Mouse (Mus musculus) splenic B cell, adult 2 months (primary cell): ENCODE results near the gene Stn1.
A peak's percentile ranks its signal among the peaks of the same experiment; 100 is the strongest.

Experiments
- DNase-seq: peaks from one replicate; pipeline ENCODE4 v3.0.0-alpha.2; 2011; ENCODE audit warnings: low read depth, low spot score
- H3K27me3 ChIP-seq: 2 replicates; pipeline ENCODE4 v1.6.1; 2012; ENCODE audit warnings: mild to moderate bottlenecking, low read length, moderate library complexity, mixed read lengths; ENCODE audit not compliant: control insufficient read depth, poor library complexity, insufficient read depth, severe bottlenecking
- H3K36me3 ChIP-seq: 2 replicates; pipeline ENCODE4 v1.6.1; 2012; ENCODE audit warnings: mild to moderate bottlenecking, low read length, moderate library complexity, mixed read lengths; ENCODE audit not compliant: control insufficient read depth, poor library complexity, insufficient read depth, severe bottlenecking

The Stn1 gene

DNA sequence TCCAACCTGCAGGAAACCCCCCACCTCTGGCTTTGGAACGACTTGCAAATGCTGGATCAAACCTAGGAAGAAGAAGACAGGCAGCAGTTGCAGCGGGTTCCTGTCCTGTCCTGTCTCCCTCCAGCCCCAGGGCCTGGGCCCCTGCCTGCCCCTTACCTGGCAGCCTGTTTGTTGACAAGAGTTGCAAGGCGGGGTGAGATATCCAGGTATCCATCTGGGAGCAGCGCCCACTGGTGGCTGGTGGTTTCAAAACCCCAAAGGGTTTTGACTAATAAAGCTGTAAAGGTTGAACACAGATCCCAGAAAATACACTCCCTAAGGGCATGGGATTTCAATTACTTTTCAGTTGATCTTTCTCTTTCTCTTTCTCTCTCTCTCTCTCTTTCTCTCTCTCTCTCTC lies 49.1 kb downstream of the Stn1 start:
- H3K27me3 ChIP-seq, result no peaks in the 10 kb centered on the region
- DNase-seq, result peak; percentile 62
- no peaks in the 10 kb centered on the region for H3K36me3 ChIP-seq

DNA sequence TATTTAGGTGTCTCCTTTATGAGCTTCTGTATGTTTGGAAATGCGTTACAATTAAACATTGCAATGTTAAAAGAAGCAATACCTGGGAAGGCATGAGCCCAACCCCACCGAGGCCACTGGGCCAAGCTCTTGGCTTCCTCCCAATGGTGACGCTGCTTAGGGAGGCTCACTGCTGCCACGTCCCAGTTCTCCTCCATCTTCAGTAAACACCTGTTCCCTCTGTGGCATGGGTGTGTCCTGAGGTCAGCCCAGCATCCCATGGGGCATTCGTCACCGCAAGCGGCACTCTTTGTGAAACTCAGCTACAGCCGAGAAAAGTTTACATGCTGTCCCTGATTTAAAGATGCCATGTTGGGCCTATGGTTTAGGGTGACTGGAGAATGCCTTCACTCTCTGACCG lies 49.7 kb downstream of the Stn1 start:
- DNase-seq, result no peak
- H3K27me3 ChIP-seq, result no peaks in the 10 kb centered on the region

DNA sequence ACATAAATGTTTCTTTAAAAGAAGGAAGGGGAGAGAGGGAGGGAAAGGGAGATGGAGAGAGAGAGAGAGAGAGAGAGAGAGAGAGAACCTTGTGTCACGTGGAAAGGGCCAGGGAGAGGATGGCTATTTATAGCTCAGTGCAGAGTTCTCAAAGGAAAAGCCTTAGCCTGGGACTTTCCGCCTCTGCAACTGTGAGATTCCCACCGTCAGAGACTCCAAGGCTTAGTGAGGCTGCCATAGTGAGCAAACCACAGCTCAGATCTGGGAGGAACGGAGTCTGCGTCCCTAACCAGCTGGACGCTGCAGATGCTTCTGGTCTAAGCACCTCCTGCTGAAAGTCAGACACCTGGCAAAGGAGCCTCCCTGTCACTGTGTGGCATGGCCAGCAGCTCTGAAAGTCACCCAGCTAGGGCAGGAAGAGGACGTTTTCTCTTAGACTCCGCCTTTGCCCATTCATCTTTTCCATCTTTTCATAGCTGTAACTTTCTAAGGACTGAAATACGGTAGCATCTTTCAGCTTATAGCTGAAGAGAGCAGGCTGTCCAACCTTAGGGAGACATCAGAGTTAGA lies 51.2 kb downstream of the Stn1 start:
- Histone ChIP-seq H3K27me3 (no peaks in the 10 kb centered on the region), H3K36me3 (no peaks in the 10 kb centered on the region)
- DNase-seq, result no peak

More for the DNA sequence above, 49.7 kb downstream of the Stn1 start:
- no peaks in the 10 kb centered on the region for H3K36me3 ChIP-seq

DNA sequence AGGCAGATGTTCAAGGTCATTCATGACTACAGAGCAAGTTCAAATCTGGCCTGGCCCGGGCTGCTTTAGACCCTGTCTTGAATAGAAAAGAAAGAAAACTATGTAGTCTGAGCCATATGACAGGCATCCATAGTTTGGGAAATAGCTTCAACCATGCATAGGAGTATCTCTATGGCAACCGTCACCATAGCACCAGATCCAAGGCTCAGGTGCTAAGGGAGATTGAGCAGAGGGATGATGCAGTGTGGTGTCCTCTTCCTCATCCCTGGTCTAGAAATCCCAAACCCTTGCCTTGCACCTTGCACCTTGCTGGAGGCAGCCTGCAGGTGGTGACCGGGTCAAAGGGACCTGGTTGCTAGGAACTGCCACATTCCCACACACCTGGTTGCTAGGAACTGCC lies 53.2 kb downstream of the Stn1 start:
- H3K27me3 ChIP-seq, result no peaks in the 10 kb centered on the region
- no peaks in the 10 kb centered on the region for H3K36me3 ChIP-seq
- DNase-seq, result no peak

DNA sequence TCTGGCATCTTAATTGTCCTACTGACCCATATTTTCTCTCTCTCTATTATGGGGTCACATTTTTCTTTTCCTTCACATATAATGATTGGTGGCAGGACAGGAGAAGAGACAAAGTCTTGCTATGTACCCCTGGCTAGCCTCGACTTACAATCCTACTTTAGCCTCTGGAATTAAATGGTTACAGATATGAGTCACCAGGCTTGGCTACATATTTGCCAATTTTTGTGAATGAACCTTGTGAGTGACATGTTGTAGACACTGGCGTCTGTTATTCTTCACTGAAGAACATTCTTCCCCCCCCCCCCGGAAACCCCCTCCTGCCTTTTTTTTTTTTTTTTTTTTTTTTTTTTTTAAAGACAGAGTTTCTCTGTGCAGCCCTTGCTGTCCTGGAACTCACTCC lies 54.0 kb downstream of the Stn1 start:
- H3K27me3 ChIP-seq, result no peaks in the 10 kb centered on the region
- no peaks in the 10 kb centered on the region for H3K36me3 ChIP-seq
- no peak for DNase-seq

DNA sequence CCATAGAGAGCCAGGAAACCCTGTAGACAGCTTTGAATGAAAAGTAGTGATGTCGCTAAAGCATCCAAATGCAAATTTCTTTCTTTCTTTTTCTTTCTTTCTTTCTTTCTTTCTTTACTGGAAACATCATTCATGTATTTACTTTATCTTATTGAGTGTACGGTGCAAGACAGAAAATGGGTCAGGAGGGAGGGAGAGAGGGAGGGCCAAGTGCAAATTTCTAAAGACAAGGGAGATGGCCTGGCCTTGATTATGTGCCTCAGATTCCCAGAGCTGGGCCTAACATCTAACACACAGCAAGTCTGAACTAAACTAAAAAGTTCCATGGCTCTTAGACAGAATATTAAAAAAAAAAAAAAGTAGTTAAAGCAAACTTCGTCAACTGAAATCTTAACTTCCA lies 63.9 kb downstream of the Stn1 start:
- no peaks in the 10 kb centered on the region for H3K27me3 ChIP-seq

DNA sequence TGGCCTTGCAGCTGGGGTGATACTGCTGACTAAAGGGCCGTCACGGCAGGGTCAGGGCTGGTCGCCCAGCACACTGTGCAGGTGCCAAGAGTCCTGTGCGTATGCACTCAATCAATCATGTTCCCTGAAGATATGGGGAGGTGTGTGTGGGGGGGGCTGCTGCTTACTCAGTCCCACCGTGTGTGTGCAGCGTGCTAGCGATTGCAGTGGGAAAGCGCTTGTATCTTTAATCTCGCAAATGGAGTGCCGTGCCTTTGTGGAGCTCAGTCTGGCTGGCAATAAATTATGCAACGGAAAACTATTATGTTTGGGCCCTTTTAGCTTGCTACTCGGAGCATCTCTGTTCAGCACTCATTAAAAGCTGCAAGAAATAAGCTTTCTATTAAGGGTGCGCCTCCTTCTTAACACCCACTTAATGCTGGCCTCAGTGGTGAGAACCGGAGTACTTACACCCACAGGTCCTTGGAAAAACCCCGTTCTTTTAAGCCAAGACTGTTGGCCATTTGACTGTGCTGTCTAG lies 64.4 kb downstream of the Stn1 start:
- Histone ChIP-seq H3K27me3 (no peaks in the 10 kb centered on the region), H3K36me3 (no peaks in the 10 kb centered on the region)
- no peak for DNase-seq

More for the DNA sequence above, 63.9 kb downstream of the Stn1 start:
- DNase-seq, result no peak
- H3K36me3 ChIP-seq, result no peaks in the 10 kb centered on the region

DNA sequence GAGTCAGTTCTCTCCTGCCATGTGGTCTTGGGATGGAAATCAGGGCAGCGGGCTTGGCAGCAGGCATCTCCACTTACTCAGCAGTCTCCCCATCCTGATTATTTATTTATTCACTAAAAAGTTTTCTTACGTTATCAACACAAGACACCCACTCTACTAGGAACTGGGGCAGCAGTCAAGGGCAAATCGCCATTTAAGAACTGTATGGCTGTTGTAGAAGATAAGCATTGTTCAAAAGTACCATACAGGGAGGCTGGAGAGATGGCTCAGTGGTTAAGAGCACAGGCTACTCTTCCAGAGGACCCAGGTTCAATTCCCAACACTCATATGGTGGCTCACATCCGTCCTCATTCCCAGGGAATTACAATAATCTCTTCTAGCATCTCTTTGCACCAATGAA lies 65.5 kb downstream of the Stn1 start:
- no peak for DNase-seq
- Histone ChIP-seq H3K27me3 (no peaks in the 10 kb centered on the region), H3K36me3 (no peaks in the 10 kb centered on the region)

DNA sequence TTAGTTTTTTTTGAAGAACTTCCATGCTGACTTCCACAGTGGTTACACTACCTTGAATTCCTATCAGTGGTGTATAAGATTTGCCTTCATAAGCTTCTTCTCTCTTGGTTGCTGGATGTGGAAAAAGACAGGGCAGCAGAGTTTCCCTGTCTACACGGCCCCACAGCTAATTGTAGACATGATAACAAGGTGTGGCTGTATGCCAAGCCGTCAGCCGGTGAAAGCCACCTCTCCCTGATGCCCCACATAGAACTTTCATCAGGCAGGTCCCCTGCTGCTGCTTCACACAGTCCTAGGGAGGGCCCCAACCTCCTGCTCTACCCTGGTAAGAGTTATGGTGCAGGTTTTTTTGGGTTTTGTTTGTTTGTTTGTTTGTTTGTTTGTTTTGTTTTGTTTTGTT lies 68.6 kb downstream of the Stn1 start:
- no peaks in the 10 kb centered on the region for H3K36me3 ChIP-seq
- no peak for DNase-seq
- no peaks in the 10 kb centered on the region for H3K27me3 ChIP-seq

DNA sequence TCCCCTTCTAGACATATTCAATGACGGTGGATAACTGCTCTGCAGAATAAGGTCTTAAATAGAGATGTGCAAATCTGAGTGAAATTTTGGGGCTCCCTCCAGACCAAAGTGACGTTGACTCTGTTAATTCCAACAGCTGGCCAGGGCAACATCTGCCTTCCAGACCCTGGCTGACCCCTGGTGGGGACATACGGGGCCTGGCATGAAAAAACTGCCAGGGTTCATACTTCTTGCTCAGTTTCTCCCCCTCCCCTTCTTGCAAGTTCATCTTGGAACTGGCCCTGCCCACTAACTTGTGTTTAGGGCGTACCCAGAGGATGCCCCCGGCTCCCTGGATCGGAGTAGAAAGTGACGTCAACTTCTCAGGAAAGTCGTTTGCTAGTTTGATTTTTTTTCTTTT lies 70.5 kb downstream of the Stn1 start:
- no peaks in the 10 kb centered on the region for H3K27me3 ChIP-seq
- no peaks in the 10 kb centered on the region for H3K36me3 ChIP-seq
- no peak for DNase-seq

DNA sequence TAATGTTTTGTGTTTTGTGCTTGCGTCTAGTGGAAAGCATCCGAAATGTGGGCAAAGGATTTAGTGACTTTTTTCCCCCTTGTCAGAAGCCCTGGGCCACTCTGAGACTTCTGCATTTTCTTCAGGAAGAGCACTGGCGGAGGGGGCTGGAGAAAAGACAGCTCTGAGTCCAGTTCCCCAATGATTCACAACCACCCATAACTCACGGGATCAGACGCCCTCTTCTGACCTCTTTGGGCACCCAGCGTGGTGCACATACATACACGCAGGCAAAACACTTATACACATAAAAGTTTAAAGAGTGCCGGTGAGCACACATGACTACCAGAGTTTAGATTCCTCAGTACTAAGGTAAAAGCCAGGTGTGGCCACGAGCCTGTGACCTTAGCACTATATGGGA lies 71.8 kb downstream of the Stn1 start:
- H3K27me3 ChIP-seq, result no peaks in the 10 kb centered on the region
- H3K36me3 ChIP-seq, result no peaks in the 10 kb centered on the region
- peak; percentile 72 for DNase-seq

DNA sequence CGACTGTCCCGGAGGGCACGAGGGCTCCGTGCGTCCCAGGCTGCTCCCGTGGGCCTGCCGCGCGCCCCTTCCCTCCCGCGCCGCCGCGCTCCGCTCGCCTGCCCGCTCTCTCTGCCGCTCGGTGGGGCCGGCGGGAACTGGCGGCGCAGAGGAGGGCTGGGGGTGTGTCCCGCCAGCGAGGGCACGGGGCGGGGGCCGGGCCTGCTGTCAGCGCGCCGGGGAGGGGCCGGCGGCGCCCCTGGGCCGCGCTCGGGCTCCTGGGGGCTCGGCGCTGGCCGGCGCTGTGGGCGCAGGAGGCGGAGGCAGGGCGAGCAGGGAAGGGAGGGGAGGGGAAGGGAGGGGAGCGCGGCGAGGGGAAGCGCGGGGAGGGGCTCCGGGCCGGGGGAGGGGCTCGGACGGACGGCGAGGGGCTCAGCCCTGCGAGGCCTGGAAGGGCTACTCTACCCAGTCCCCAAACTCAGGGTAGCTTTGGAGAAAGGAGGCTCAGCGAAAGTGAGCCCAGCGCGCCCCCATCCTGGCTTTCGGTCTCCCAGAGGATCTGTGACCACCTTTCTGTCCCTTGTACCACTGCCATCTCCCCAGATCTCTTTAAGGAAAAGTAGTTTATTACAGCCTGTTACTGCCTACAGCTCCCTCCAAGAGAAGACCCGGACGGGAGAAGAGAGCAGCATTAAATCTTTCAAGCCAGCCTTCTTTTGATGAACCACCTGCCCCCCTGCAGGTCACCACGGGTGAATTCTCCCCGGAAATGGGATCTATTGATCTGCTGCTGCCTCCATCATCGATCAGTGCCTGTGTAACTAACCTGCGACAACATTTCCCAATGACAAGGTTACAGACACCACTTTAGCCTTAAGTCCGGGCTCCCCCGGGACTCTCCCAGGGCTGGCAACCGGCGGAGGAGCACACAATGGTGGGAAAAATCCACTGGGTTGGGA lies 72.7 kb downstream of the Stn1 start, which contains the start of gene Sh3pxd2a:
TSS of gene Sh3pxd2a (minus strand) at position 98 of the 938 bp plus-strand sequence.
- DNase-seq, result peak; percentile 31
- Histone ChIP-seq H3K36me3 (no peaks in the 10 kb centered on the region), H3K27me3 (no peaks in the 10 kb centered on the region)

DNA sequence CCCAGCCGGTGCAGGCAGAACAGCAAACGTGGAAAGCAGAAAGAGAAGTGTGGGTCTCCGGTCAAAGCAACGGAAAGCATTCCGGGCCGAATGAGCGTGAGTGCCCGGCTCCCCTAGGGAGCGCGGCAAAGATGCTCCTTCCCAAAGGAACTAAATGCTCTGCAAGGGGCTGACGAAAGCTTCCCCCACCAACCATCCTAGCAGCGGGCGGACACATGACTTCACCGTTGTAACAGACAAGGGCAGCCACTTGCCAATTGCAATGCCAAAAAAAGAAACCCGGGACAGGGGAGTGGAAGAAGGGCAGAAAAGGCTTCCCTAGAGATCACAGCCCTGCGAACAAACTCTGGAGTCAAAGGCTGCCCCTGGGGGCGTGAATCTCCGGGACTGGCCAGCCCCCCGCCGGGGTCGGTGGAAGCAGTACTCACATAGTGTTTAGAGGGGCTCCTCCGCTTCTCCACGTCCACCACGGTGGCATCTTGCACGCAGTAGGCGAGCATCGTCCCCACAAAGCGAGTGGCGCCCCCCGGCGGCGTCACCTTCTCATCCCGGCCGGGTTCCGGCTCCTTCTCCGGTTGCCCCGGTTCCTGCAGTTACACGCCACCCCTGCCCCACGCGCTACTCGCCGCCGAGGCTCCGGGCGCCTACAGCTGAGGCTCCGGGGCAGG lies 73.5 kb downstream of the Stn1 start:
- DNase-seq, result peak; percentile 90
- Histone ChIP-seq H3K27me3 (no peaks in the 10 kb centered on the region), H3K36me3 (no peaks in the 10 kb centered on the region)

DNA sequence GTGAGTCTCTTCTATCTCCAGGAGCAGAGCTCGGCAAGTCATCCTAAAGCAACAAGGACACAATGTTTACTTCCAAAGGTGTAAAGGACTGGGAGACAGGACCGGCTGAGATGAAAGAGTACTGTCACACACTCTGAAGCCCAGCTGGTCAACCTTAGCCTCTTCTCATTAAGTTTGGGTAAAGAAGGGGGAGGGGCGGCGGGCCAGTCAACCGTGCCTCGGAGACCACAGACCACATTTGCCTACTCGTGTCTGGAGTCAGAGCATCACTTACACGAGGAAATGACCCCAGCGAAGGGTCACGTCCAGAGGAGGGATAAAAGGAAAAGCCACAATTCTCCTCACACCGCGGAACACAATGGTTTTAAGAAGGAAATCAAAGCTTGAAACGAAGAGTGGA lies 74.1 kb downstream of the Stn1 start:
- H3K36me3 ChIP-seq, result no peaks in the 10 kb centered on the region
- no peaks in the 10 kb centered on the region for H3K27me3 ChIP-seq
- DNase-seq, result peak; percentile 40

DNA sequence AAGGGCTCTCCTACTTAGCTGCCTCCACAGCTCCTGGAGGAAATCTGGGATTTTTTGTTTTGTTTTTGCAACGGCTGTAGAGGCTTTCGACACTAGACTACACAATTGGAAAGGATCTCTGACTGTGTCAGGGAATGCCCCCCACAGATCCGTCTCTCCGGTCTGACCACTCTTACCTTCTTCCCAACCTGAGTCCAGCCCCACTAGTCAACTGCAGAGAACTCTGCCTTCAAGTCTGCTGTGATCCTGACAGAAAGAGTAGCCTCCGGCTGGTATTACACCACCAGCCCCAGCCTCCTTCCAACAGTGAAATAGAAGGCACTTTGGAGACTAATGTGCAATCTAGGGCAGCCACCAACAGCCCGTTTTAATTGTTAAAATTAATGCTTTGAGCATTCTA lies 74.6 kb downstream of the Stn1 start:
- no peak for DNase-seq
- H3K27me3 ChIP-seq, result no peaks in the 10 kb centered on the region
- no peaks in the 10 kb centered on the region for H3K36me3 ChIP-seq
